Mouse (Mus musculus) hindbrain, embryonic 14.5 days (tissue): ENCODE data around the gene Olfr1002. TPM values are rescaled to one million over a fixed set of nuclear protein-coding genes. Genes with fewer than 3 reads are reported as not detected.
"Not testable (repeated sequence)": the region's sequence is repeated elsewhere in the genome, so short reads cannot be mapped to it uniquely, and the experiment has no call there.

Source experiments
- ATAC-seq: fragments of 200-750 bp; cut with Nextera tagmentation; 2 replicates; pipeline ENCODE4 v1.8.0; 2017; ENCODE audit warnings: moderate number of reproducible peaks, mild to moderate bottlenecking, moderate TSS enrichment, moderate library complexity; ENCODE audit not compliant: low FRiP score
- DNase-seq: peaks from one replicate; pipeline ENCODE4 v3.0.0-alpha.2; 2015; ENCODE audit warnings: low spot score
- H3K27ac ChIP-seq: fragments of 300-500 bp; sonication (generic); 2 replicates; pipeline ENCODE4 v1.5.1; 2014; ENCODE audit warnings: mild to moderate bottlenecking, moderate library complexity
- H3K27me3 ChIP-seq: fragments of 300-500 bp; sonication (generic); 2 replicates; pipeline ENCODE4 v1.6.1; 2014; ENCODE audit warnings: mild to moderate bottlenecking, low read length, mixed read lengths; ENCODE audit not compliant: control insufficient read depth, insufficient read depth
- H3K36me3 ChIP-seq: fragments of 300-500 bp; sonication (generic); replicated peaks from 2 replicates; pipeline ENCODE4 v1.6.1; 2014; ENCODE audit not compliant: control insufficient read depth, insufficient read depth
- H3K4me1 ChIP-seq: fragments of 300-500 bp; sonication (generic); replicated peaks from 2 replicates; pipeline ENCODE4 v1.6.1; 2014; ENCODE audit warnings: antibody characterized with exemption, low read length, mixed read lengths; ENCODE audit not compliant: control insufficient read depth, insufficient read depth
- H3K4me2 ChIP-seq: fragments of 300-500 bp; sonication (generic); replicated peaks from 2 replicates; pipeline ENCODE4 v1.6.1; 2014; ENCODE audit warnings: mild to moderate bottlenecking, moderate library complexity
- H3K4me3 ChIP-seq: fragments of 300-500 bp; sonication (generic); replicated peaks from 2 replicates; pipeline ENCODE4 v1.5.1; 2014; ENCODE audit warnings: mild to moderate bottlenecking, low read length
- H3K9ac ChIP-seq: fragments of 300-500 bp; sonication (generic); 2 replicates; pipeline ENCODE4 v1.6.1; 2014
- H3K9me3 ChIP-seq: fragments of 300-500 bp; sonication (generic); 2 replicates; pipeline ENCODE4 v1.6.1; 2016; ENCODE audit warnings: low read length; ENCODE audit not compliant: control insufficient read depth
- WGBS: fragments of 180-500 bp; shearing (Covaris S2); extraction: QIAGEN DNeasy Blood & Tissue Kit; methylation state at CpG from one replicate; pipeline ENCODE4 v1.1.7; 2014; 5-methylcytosine and 5-hydroxymethylcytosine counted together
- polyA plus RNA-seq: library from polyadenylated mRNA; unstranded; fragments of >200 nt; fragmentation: Nextera tagmentation; extraction: Ambion mirVana; gene quantifications from 2 replicates; pipeline ENCODE4 v1.2.1, GENCODE M21; 2014

Gene Olfr1002
- polyA plus RNA-seq = not detected in 2 replicates

GRCm38 (mm10) chr2:85650604-85651003 lies at the start of gene Olfr1002:
TSS of gene Olfr1002 (minus strand) at chr2:85650704.
- no peak within 1 kb of the TSS for H3K4me3 ChIP-seq
- H3K4me1 ChIP-seq = no peaks in the 10 kb centered on the region
- ATAC-seq (no peak), DNase-seq (no peak)
- H3K36me3 ChIP-seq = no peaks in the 10 kb centered on the region
- no peak within 1 kb of the TSS for H3K27ac ChIP-seq
- 98% methylated on average over 1 of the region's 1 CpGs for WGBS
- H3K9me3 ChIP-seq = no peaks in the 10 kb centered on the region
- H3K27me3 ChIP-seq = no peaks in the 10 kb centered on the region
- no peak within 1 kb of the TSS for H3K9ac ChIP-seq
- no peak within 1 kb of the TSS for H3K4me2 ChIP-seq

GRCm38 (mm10) chr2:85689131-85689530 lies 38.6 kb upstream of the Olfr1002 start, which contains the start of gene Olfr1008:
TSS of gene Olfr1008 (plus strand) at chr2:85689431.
- Histone ChIP-seq H3K4me3 (no peak within 1 kb of the TSS), H3K9ac (no peak within 1 kb of the TSS), H3K9me3 (no peaks in the 10 kb centered on the region), H3K4me1 (no peaks in the 10 kb centered on the region), H3K27me3 (no peaks in the 10 kb centered on the region), H3K36me3 (no peaks in the 10 kb centered on the region), H3K4me2 (no peak within 1 kb of the TSS), H3K27ac (no peak within 1 kb of the TSS)
- ATAC-seq = no peak
- DNase-seq = no peak

GRCm38 (mm10) chr2:85678667-85679066 lies 28.2 kb upstream of the Olfr1002 start, which contains the start of gene Olfr1006:
TSS of gene Olfr1006 (minus strand) at chr2:85678767.
- Histone ChIP-seq H3K4me3 (no peak within 1 kb of the TSS), H3K27ac (no peak within 1 kb of the TSS), H3K4me2 (no peak within 1 kb of the TSS), H3K27me3 (no peaks in the 10 kb centered on the region), H3K36me3 (no peaks in the 10 kb centered on the region), H3K4me1 (no peaks in the 10 kb centered on the region), H3K9me3 (no peaks in the 10 kb centered on the region), H3K9ac (no peak within 1 kb of the TSS)
- DNase-seq (no peak), ATAC-seq (no peak)

GRCm38 (mm10) chr2:85664355-85664754 lies 13.9 kb upstream of the Olfr1002 start, which contains the start of gene Olfr154:
TSS of gene Olfr154 (minus strand) at chr2:85664455.
- not testable (repeated sequence) for H3K9ac ChIP-seq, ATAC-seq, H3K4me3 ChIP-seq, H3K27me3 ChIP-seq, DNase-seq, H3K9me3 ChIP-seq, H3K4me2 ChIP-seq, H3K4me1 ChIP-seq, H3K27ac ChIP-seq, H3K36me3 ChIP-seq

- no peak within 1 kb of the TSS for H3K4me3 ChIP-seq
- H3K27ac ChIP-seq = no peak within 1 kb of the TSS
- no peaks in the 10 kb centered on the region for H3K9me3 ChIP-seq
- H3K27me3 ChIP-seq = no peaks in the 10 kb centered on the region
- H3K4me1 ChIP-seq = no peaks in the 10 kb centered on the region
- no peaks in the 10 kb centered on the region for H3K36me3 ChIP-seq
- no peak for ATAC-seq
- WGBS = 67% methylated on average over 1 of the region's 1 CpGs
- H3K9ac ChIP-seq = no peak within 1 kb of the TSS
- no peak for DNase-seq
- H3K4me2 ChIP-seq = no peak within 1 kb of the TSS
Observed at GRCm38 (mm10) chr2:85611803-85612202, 38.7 kb downstream of the Olfr1002 start, which contains the start of gene Olfr1000. TSS of gene Olfr1000 (minus strand) at chr2:85611903.

Other genes with a start within 250 kb of the Olfr1002 start
- gene Olfr992, start 241.2 kb downstream of the Olfr1002 start, polyA plus RNA-seq = not detected in 2 replicates
- not detected in 2 replicates for gene Olfr993, start 235.8 kb downstream of the Olfr1002 start, polyA plus RNA-seq
- 0.22 TPM in 1 of 2 replicates, not detected in the other for gene Olfr994, start 214.3 kb downstream of the Olfr1002 start, polyA plus RNA-seq
- not detected in 2 replicates for gene Olfr995, start 207.1 kb downstream of the Olfr1002 start, polyA plus RNA-seq
- 0.13 and 0.29 TPM in 2 replicates for gene 4833423E24Rik, start 131.7 kb downstream of the Olfr1002 start, polyA plus RNA-seq
- not detected in 2 replicates for gene Olfr996, start 71.5 kb downstream of the Olfr1002 start, polyA plus RNA-seq
- not detected in 2 replicates for gene Olfr998, start 61.8 kb downstream of the Olfr1002 start, polyA plus RNA-seq
- not detected in 2 replicates for gene Olfr1000, start 38.8 kb downstream of the Olfr1002 start, polyA plus RNA-seq
- not detected in 2 replicates for gene Olfr154, start 13.8 kb upstream of the Olfr1002 start, polyA plus RNA-seq
- gene Olfr1006, start 28.1 kb upstream of the Olfr1002 start, polyA plus RNA-seq = not detected in 2 replicates
- not detected in 2 replicates for gene Olfr1008, start 38.7 kb upstream of the Olfr1002 start, polyA plus RNA-seq
- not detected in 2 replicates for gene Olfr1009, start 64.7 kb upstream of the Olfr1002 start, polyA plus RNA-seq
- not detected in 2 replicates for gene Olfr1012, start 112.1 kb upstream of the Olfr1002 start, polyA plus RNA-seq
- gene Olfr1013, start 116.4 kb upstream of the Olfr1002 start, polyA plus RNA-seq = not detected in 2 replicates
- gene Olfr1014, start 122.0 kb upstream of the Olfr1002 start, polyA plus RNA-seq = not detected in 2 replicates
- not detected in 2 replicates for gene Olfr1015, start 131.3 kb upstream of the Olfr1002 start, polyA plus RNA-seq
- not detected in 2 replicates for gene Olfr1016, start 151.8 kb upstream of the Olfr1002 start, polyA plus RNA-seq
- gene Olfr1018, start 167.8 kb upstream of the Olfr1002 start, polyA plus RNA-seq = not detected in 2 replicates
- gene Olfr1019, start 194.8 kb upstream of the Olfr1002 start, polyA plus RNA-seq = not detected in 2 replicates
- not detected in 2 replicates for gene Olfr1020, start 196.3 kb upstream of the Olfr1002 start, polyA plus RNA-seq
- not detected in 2 replicates for gene Olfr1022, start 217.9 kb upstream of the Olfr1002 start, polyA plus RNA-seq
- gene Olfr1023, start 234.9 kb upstream of the Olfr1002 start, polyA plus RNA-seq = not detected in 2 replicates